Mouse (Mus musculus) C3H10T1/2 (cell line): Measurements from ENCODE around the gene Gm20828. TPM values are rescaled to one million over a fixed set of nuclear protein-coding genes. Genes with fewer than 3 reads are reported as not detected.

Experiments used
- polyA plus RNA-seq, 2 experiments: library from polyadenylated mRNA; unstranded; fragments of >200 nt; fragmentation: generic; extraction: Trizol; gene quantifications; one replicate each; pipeline ENCODE4 v1.2.1; 2012; ENCODE audit warnings: missing spikeins in 2 of 2

Gene Gm20828
- not detected for polyA plus RNA-seq

GRCm38 (mm10) chrY:11199274-11199673 lies at the start of gene Gm20828:
Gm20828 (minus strand) TSS chrY:11199374.

